Mouse (Mus musculus) E14TG2a.4 (cell line): Measurements from ENCODE around the gene Dspp.

ENCODE experiments used
- H3K27me3 ChIP-seq: 2 replicates; pipeline ENCODE4 v1.6.1; 2014; ENCODE audit warnings: low read length, control low read depth; ENCODE audit not compliant: insufficient read depth
- H3K36me3 ChIP-seq: 2 replicates; pipeline ENCODE4 v1.6.1; 2014; ENCODE audit warnings: low read length, control low read depth; ENCODE audit not compliant: insufficient read depth
- H3K4me1 ChIP-seq: replicated peaks from 2 replicates; pipeline ENCODE4 v1.6.1; 2014; ENCODE audit warnings: low read depth, low read length, control low read depth
- H3K4me3 ChIP-seq: replicated peaks from 2 replicates; pipeline ENCODE4 v1.5.1; 2014; ENCODE audit warnings: mild to moderate bottlenecking, low read length
- H3K9me3 ChIP-seq: 2 replicates; pipeline ENCODE4 v1.6.1; 2014; ENCODE audit warnings: low read length, control low read depth
- CTCF ChIP-seq: conservative IDR thresholded peaks from 2 replicates; pipeline ENCODE4 v1.5.1; 2014; ENCODE audit warnings: low read length
- NANOG ChIP-seq: IDR thresholded peaks from 2 replicates; pipeline ENCODE4 v1.6.1; 2014; ENCODE audit warnings: borderline replicate concordance, low read length, mixed read lengths
- POU5F1 ChIP-seq: IDR thresholded peaks from 2 replicates; pipeline ENCODE4 v1.6.1; 2014; ENCODE audit warnings: low read length, borderline replicate concordance

Dspp gene

GRCm38 (mm10) chr5:104224299-104224698 is 53.8 kb downstream of the Dspp start:
- Histone ChIP-seq H3K4me3 (no peak overlapping the region), H3K4me1 (no peaks in the 10 kb centered on the region)
- TF ChIP-seq POU5F1 (no peak), NANOG (no peak), CTCF (no peak)

GRCm38 (mm10) chr5:104224750-104225149 is 54.2 kb downstream of the Dspp start:
- no peaks in the 10 kb centered on the region for H3K4me1 ChIP-seq
- H3K4me3 ChIP-seq: no peak overlapping the region
- no peak for TF ChIP-seq CTCF
- no peak for TF ChIP-seq POU5F1
- TF ChIP-seq NANOG: no peak
- no peaks in the 10 kb centered on the region for H3K36me3 ChIP-seq
- no peaks in the 10 kb centered on the region for H3K27me3 ChIP-seq
- H3K9me3 ChIP-seq: peaks cover 3% of the 10 kb centered on the region; the same call in 1 of the 2 replicates

More at GRCm38 (mm10) chr5:104224299-104224698, 53.8 kb downstream of the Dspp start:
- H3K9me3 ChIP-seq: peaks cover 3% of the 10 kb centered on the region; the same call in 1 of the 2 replicates
- H3K36me3 ChIP-seq: no peaks in the 10 kb centered on the region
- no peaks in the 10 kb centered on the region for H3K27me3 ChIP-seq

GRCm38 (mm10) chr5:104228497-104228896 is 58.0 kb downstream of the Dspp start:
- H3K9me3 ChIP-seq: peaks cover 3% of the 10 kb centered on the region; the same call in 1 of the 2 replicates
- no peaks in the 10 kb centered on the region for H3K36me3 ChIP-seq
- no peaks in the 10 kb centered on the region for H3K4me1 ChIP-seq
- H3K4me3 ChIP-seq: no peak overlapping the region
- TF ChIP-seq NANOG (no peak), CTCF (no peak), POU5F1 (no peak)
- no peaks in the 10 kb centered on the region for H3K27me3 ChIP-seq
